Mouse (Mus musculus): ENCODE results near the gene Ino80d. TPM values are rescaled to one million over a fixed set of nuclear protein-coding genes. Genes with fewer than 3 reads are reported as not detected.

Ino80d gene
- polyA plus RNA-seq, 1 experiment = 2.1 TPM

- Histone ChIP-seq H3ac (ENCODE audit: control insufficient read depth, insufficient read length, low read depth) (no peak overlapping the region), H3K36me3 (ENCODE audit: control insufficient read depth, insufficient read depth) (no peaks in the 10 kb centered on the region), H3K79me2 (ENCODE audit: control insufficient read depth, insufficient read depth) (no peaks in the 10 kb centered on the region), H3K79me3 (ENCODE audit: low read depth) (no peaks in the 10 kb centered on the region), H3K27me3 (ENCODE audit: control insufficient read depth, insufficient read depth, insufficient read length) (peaks cover 16% of the 10 kb centered on the region), H3K4me3 (ENCODE audit: insufficient read depth, poor library complexity, severe bottlenecking) (no peak overlapping the region)
- TF ChIP-seq MYOD1 (IDR thresholded peaks at IDR 0.05; ENCODE audit: control insufficient read depth, insufficient read length, low read depth) (no peak), FOSL1 (IDR thresholded peaks at IDR 0.05; ENCODE audit: insufficient read depth, low read length, poor library complexity, severe bottlenecking) (no peak)
Measured at GRCm38 (mm10) chr1:62947807-62948206, 166.7 kb downstream of the Ino80d start.

GRCm38 (mm10) chr1:62946987-62947386, 167.5 kb downstream of the Ino80d start:
- TF ChIP-seq MYOG (IDR thresholded peaks at IDR 0.05; ENCODE audit: control insufficient read depth, extremely low read depth, insufficient read length) = no peak
- no peak for TF ChIP-seq USF1 (IDR thresholded peaks at IDR 0.05; ENCODE audit: low read depth)
- TF ChIP-seq CTCF (IDR thresholded peaks at IDR 0.05; ENCODE audit: control insufficient read depth, insufficient read depth, insufficient read length) = no peak
- TF ChIP-seq CEBPB (IDR thresholded peaks at IDR 0.05; ENCODE audit: low read depth) = no peak
- no peak for TF ChIP-seq MYOD1 (IDR thresholded peaks at IDR 0.05; ENCODE audit: control insufficient read depth, insufficient read length, low read depth)
- TF ChIP-seq FOSL1 (IDR thresholded peaks at IDR 0.05; ENCODE audit: insufficient read depth, low read length, poor library complexity, severe bottlenecking) = no peak
- TF ChIP-seq MAX (IDR thresholded peaks at IDR 0.05) = no peak
- Histone ChIP-seq H3K36me3 (ENCODE audit: control insufficient read depth, insufficient read depth) (no peaks in the 10 kb centered on the region), H3K27me3 (ENCODE audit: control insufficient read depth, insufficient read depth, insufficient read length) (peaks cover 16% of the 10 kb centered on the region), H3K79me2 (ENCODE audit: control insufficient read depth, insufficient read depth) (no peaks in the 10 kb centered on the region), H3K4me3 (ENCODE audit: insufficient read depth, poor library complexity, severe bottlenecking) (no peak overlapping the region), H3ac (ENCODE audit: control insufficient read depth, insufficient read length, low read depth) (no peak overlapping the region), H3K79me3 (ENCODE audit: low read depth) (no peaks in the 10 kb centered on the region)

- Histone ChIP-seq H3ac (ENCODE audit: control insufficient read depth, insufficient read length, low read depth) (no peak overlapping the region), H3K27me3 (ENCODE audit: control insufficient read depth, insufficient read depth, insufficient read length) (no peaks in the 10 kb centered on the region), H3K4me3 (ENCODE audit: insufficient read depth, poor library complexity, severe bottlenecking) (no peak overlapping the region), H3K36me3 (ENCODE audit: control insufficient read depth, insufficient read depth) (no peaks in the 10 kb centered on the region), H3K79me2 (ENCODE audit: control insufficient read depth, insufficient read depth) (no peaks in the 10 kb centered on the region), H3K79me3 (ENCODE audit: low read depth) (no peaks in the 10 kb centered on the region)
- TF ChIP-seq CEBPB (IDR thresholded peaks at IDR 0.05; ENCODE audit: low read depth) = no peak
- TF ChIP-seq MYOG (IDR thresholded peaks at IDR 0.05; ENCODE audit: control insufficient read depth, extremely low read depth, insufficient read length) = no peak
- no peak for TF ChIP-seq CTCF (IDR thresholded peaks at IDR 0.05; ENCODE audit: control insufficient read depth, insufficient read depth, insufficient read length)
- no peak for TF ChIP-seq MAX (IDR thresholded peaks at IDR 0.05)
- TF ChIP-seq FOSL1 (IDR thresholded peaks at IDR 0.05; ENCODE audit: insufficient read depth, low read length, poor library complexity, severe bottlenecking) = no peak
- TF ChIP-seq USF1 (IDR thresholded peaks at IDR 0.05; ENCODE audit: low read depth) = no peak
- TF ChIP-seq MYOD1 (IDR thresholded peaks at IDR 0.05; ENCODE audit: control insufficient read depth, insufficient read length, low read depth) = no peak
Measured at GRCm38 (mm10) chr1:62934752-62935329, 179.6 kb downstream of the Ino80d start.

GRCm38 (mm10) chr1:62934100-62934513, 180.4 kb downstream of the Ino80d start:
- Histone ChIP-seq H3K79me3 (ENCODE audit: low read depth) (no peaks in the 10 kb centered on the region), H3ac (ENCODE audit: control insufficient read depth, insufficient read length, low read depth) (no peak overlapping the region), H3K27me3 (ENCODE audit: control insufficient read depth, insufficient read depth, insufficient read length) (no peaks in the 10 kb centered on the region), H3K79me2 (ENCODE audit: control insufficient read depth, insufficient read depth) (no peaks in the 10 kb centered on the region), H3K4me3 (ENCODE audit: insufficient read depth, poor library complexity, severe bottlenecking) (no peak overlapping the region), H3K36me3 (ENCODE audit: control insufficient read depth, insufficient read depth) (no peaks in the 10 kb centered on the region)
- TF ChIP-seq MYOG (IDR thresholded peaks at IDR 0.05; ENCODE audit: control insufficient read depth, extremely low read depth, insufficient read length) (no peak), FOSL1 (IDR thresholded peaks at IDR 0.05; ENCODE audit: insufficient read depth, low read length, poor library complexity, severe bottlenecking) (no peak), USF1 (IDR thresholded peaks at IDR 0.05; ENCODE audit: low read depth) (no peak), CTCF (IDR thresholded peaks at IDR 0.05; ENCODE audit: control insufficient read depth, insufficient read depth, insufficient read length) (no peak), CEBPB (IDR thresholded peaks at IDR 0.05; ENCODE audit: low read depth) (no peak), MYOD1 (IDR thresholded peaks at IDR 0.05; ENCODE audit: control insufficient read depth, insufficient read length, low read depth) (no peak)

GRCm38 (mm10) chr1:62933288-62934099, 181.0 kb downstream of the Ino80d start:
- H3ac ChIP-seq (ENCODE audit: control insufficient read depth, insufficient read length, low read depth) = no peak overlapping the region
- no peaks in the 10 kb centered on the region for H3K79me2 ChIP-seq (ENCODE audit: control insufficient read depth, insufficient read depth)
- no peaks in the 10 kb centered on the region for H3K36me3 ChIP-seq (ENCODE audit: control insufficient read depth, insufficient read depth)
- TF ChIP-seq MYOD1 (IDR thresholded peaks at IDR 0.05; ENCODE audit: control insufficient read depth, insufficient read length, low read depth) (no peak), MAX (IDR thresholded peaks at IDR 0.05) (no peak), MYOG (IDR thresholded peaks at IDR 0.05; ENCODE audit: control insufficient read depth, extremely low read depth, insufficient read length) (no peak), CEBPB (IDR thresholded peaks at IDR 0.05; ENCODE audit: low read depth) (no peak)
- no peaks in the 10 kb centered on the region for H3K27me3 ChIP-seq (ENCODE audit: control insufficient read depth, insufficient read depth, insufficient read length)
- H3K4me3 ChIP-seq (ENCODE audit: insufficient read depth, poor library complexity, severe bottlenecking) = no peak overlapping the region
- H3K79me3 ChIP-seq (ENCODE audit: low read depth) = no peaks in the 10 kb centered on the region

GRCm38 (mm10) chr1:62929477-62929876, 185.0 kb downstream of the Ino80d start:
- no peaks in the 10 kb centered on the region for H3K27me3 ChIP-seq (ENCODE audit: control insufficient read depth, insufficient read depth, insufficient read length)
- TF ChIP-seq CTCF (IDR thresholded peaks at IDR 0.05; ENCODE audit: control insufficient read depth, insufficient read depth, insufficient read length) (peak; percentile 42), MYOG (IDR thresholded peaks at IDR 0.05; ENCODE audit: control insufficient read depth, extremely low read depth, insufficient read length) (no peak), CEBPB (IDR thresholded peaks at IDR 0.05; ENCODE audit: low read depth) (no peak)

More at GRCm38 (mm10) chr1:62929477-62929876, 185.0 kb downstream of the Ino80d start:
- Histone ChIP-seq H3K4me3 (ENCODE audit: insufficient read depth, poor library complexity, severe bottlenecking) (no peak overlapping the region), H3K36me3 (ENCODE audit: control insufficient read depth, insufficient read depth) (no peaks in the 10 kb centered on the region), H3K79me2 (ENCODE audit: control insufficient read depth, insufficient read depth) (no peaks in the 10 kb centered on the region), H3ac (ENCODE audit: control insufficient read depth, insufficient read length, low read depth) (no peak overlapping the region), H3K79me3 (ENCODE audit: low read depth) (no peaks in the 10 kb centered on the region)

Measured in C2C12 (cell line).